ENCODE assay signal across 8 mouse cellular contexts in the genomic region with DNA sequence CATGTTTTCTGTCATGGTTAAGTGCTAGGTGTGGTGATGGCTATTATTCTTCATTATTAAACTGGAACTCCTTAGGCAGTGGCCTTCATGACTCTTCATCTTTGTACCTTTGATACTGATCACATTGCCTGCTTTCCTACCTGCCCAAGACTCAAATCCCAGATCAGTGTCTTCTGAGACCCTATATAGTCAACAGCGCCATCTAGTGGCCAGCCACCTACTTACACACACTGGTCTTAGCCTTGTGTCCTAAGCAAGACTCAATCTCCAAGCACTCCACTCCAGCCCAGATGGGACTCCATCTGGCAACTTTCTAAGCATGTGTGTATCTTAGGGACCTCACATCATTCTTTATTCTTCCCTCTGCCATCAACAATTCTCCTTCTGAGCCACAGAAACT.
DNase-seq lines count a peak whose midpoint lies in the region; ATAC-seq and TF ChIP-seq lines count a peak whose summit lies in the region.

No protein-coding gene starts in this region.

- 0% methylated on average over 1 of the region's 1 CpGs for WGBS in midbrain, embryonic 10.5 days

- ATAC-seq in Patski, result peak; percentile 48

- no peaks in the 10 kb centered on the region for H3K36me3 ChIP-seq in midbrain, embryonic 10.5 days

- CTCF ChIA-PET in Patski (lab: Charles Lee), result interaction anchor here (0.6 to 1.6 kb wide), 4 partner anchors 17 to 213 kb away, joined by 3 to 5 read pairs (median 4); no protein-coding TSS in a partner anchor

- H3K27me3 ChIP-seq in Patski, result no peaks in the 10 kb centered on the region
- H3K27me3 ChIP-seq in midbrain, embryonic 10.5 days (ENCODE audit: low read depth, poor library complexity, severe bottlenecking), result no peaks in the 10 kb centered on the region

- H3K4me3 ChIP-seq in left cerebral cortex, adult 2 months, result no peak overlapping the region
- no peak overlapping the region for H3K4me3 ChIP-seq in midbrain, embryonic 10.5 days

- H3K4me1 ChIP-seq in midbrain, embryonic 10.5 days, result no peaks in the 10 kb centered on the region

- POLR2A ChIA-PET in Patski (lab: Charles Lee), result no interaction called here

- TF ChIP-seq CTCF in Patski (IDR thresholded peaks at IDR 0.05), result peak; percentile 88
- TF ChIP-seq CTCF in left cerebral cortex, adult 2 months (IDR thresholded peaks at IDR 0.05), result peak; percentile 92

- no peaks in the 10 kb centered on the region for H3K9me3 ChIP-seq in midbrain, embryonic 10.5 days (replicated peaks)

- H3K27ac ChIP-seq in left cerebral cortex, adult 2 months, result no peak overlapping the region
- no peak overlapping the region for H3K27ac ChIP-seq in midbrain, embryonic 10.5 days (replicated peaks)

- intact Hi-C loops in left cerebral cortex, adult 2 months (cut with DNase I), result loop anchor here (1.0 to 5.0 kb wide), 2 partner anchors 74 to 213 kb away; no protein-coding TSS in a partner anchor

- DNase-seq in Patski (ENCODE audit: low read depth, low spot score), result peak; percentile 30
- DNase-seq in cerebellum, adult 9-11 months, result peak; percentile 51
- DNase-seq in frontal cortex, postnatal 25 days (ENCODE audit: low spot score in 2 of 2), result peak; percentile 83 to 87
- DNase-seq in hindlimb bud, embryonic 11.5 days (ENCODE audit: extremely low spot score, low read depth, low spot score), result peak; percentile 73
- DNase-seq in left cerebral cortex, adult 2 months (ENCODE audit: extremely low spot score in 1 of 2, low spot score in 2 of 2), result peak; percentile 80 to 88
- DNase-seq in midbrain, embryonic 10.5 days (ENCODE audit: low spot score), result peak; percentile 80
- DNase-seq in right cerebral cortex, postnatal 4 days, result peak; percentile 97
- DNase-seq in urinary bladder, postnatal 4 days (ENCODE audit: low spot score in 2 of 2), result peak; percentile 55 to 87

- in situ Hi-C loops in Patski (cut with MboI; ENCODE audit: low pct_unique_long_range_greater_than_20kb), result loop anchor here (5.0 kb wide), 2 partner anchors 211 to 311 kb away; no protein-coding TSS in a partner anchor

Comparison
In these comparisons a context has a peak if more than half of its experiments do, and no peak if none do; other contexts are left out.
1. DNase-seq: peak in every context shown above with its lines; median percentile 97 in right cerebral cortex, postnatal 4 days; 85 in frontal cortex, postnatal 25 days; 84 in left cerebral cortex, adult 2 months; 80 in midbrain, embryonic 10.5 days; 73 in hindlimb bud, embryonic 11.5 days; 71 in urinary bladder, postnatal 4 days; 51 in cerebellum, adult 9-11 months; 30 in Patski.